Mouse (Mus musculus) heart, embryonic 10.5 days (tissue): ENCODE measurements around the gene Ano1. TPM values are rescaled to one million over a fixed set of nuclear protein-coding genes. Genes with fewer than 3 reads are reported as not detected.

ENCODE experiments used
- DNase-seq: peaks from one replicate; pipeline ENCODE4 v3.0.0-alpha.2; 2017; ENCODE audit warnings: low spot score
- H3K27ac ChIP-seq: fragments of 300-500 bp; sonication (generic); 2 replicates; pipeline ENCODE4 v1.5.1; 2016; ENCODE audit warnings: mild to moderate bottlenecking
- H3K27me3 ChIP-seq: fragments of 300-500 bp; sonication (generic); 2 replicates; pipeline ENCODE4 v1.6.1; 2016; ENCODE audit warnings: mild to moderate bottlenecking; ENCODE audit not compliant: poor library complexity, insufficient read depth, severe bottlenecking
- H3K36me3 ChIP-seq: fragments of 300-500 bp; sonication (generic); 2 replicates; pipeline ENCODE4 v1.6.1; 2016; ENCODE audit warnings: mild to moderate bottlenecking, moderate library complexity
- H3K4me1 ChIP-seq: fragments of 300-500 bp; sonication (generic); 2 replicates; pipeline ENCODE4 v1.6.1; 2016; ENCODE audit warnings: mild to moderate bottlenecking
- H3K4me3 ChIP-seq: fragments of 300-500 bp; sonication (generic); 2 replicates; pipeline ENCODE4 v1.5.1; 2016; ENCODE audit warnings: mild to moderate bottlenecking, moderate library complexity
- H3K9me3 ChIP-seq: fragments of 300-500 bp; sonication (generic); 2 replicates; pipeline ENCODE4 v1.6.1; 2016; ENCODE audit warnings: mild to moderate bottlenecking, moderate library complexity
- WGBS: fragments of 180-500 bp; shearing (Covaris S2); methylation state at CpG from one replicate; pipeline ENCODE4 v1.1.7; 2016; 5-methylcytosine and 5-hydroxymethylcytosine counted together
- polyA plus RNA-seq: library from polyadenylated mRNA; unstranded; fragments of >200 nt; fragmentation: Nextera tagmentation; extraction: Ambion mirVana; gene quantifications from 2 replicates; pipeline ENCODE4 v1.2.1, GENCODE M21; 2016

Gene Ano1
- polyA plus RNA-seq = 18.1 and 18.3 TPM in 2 replicates

DNA sequence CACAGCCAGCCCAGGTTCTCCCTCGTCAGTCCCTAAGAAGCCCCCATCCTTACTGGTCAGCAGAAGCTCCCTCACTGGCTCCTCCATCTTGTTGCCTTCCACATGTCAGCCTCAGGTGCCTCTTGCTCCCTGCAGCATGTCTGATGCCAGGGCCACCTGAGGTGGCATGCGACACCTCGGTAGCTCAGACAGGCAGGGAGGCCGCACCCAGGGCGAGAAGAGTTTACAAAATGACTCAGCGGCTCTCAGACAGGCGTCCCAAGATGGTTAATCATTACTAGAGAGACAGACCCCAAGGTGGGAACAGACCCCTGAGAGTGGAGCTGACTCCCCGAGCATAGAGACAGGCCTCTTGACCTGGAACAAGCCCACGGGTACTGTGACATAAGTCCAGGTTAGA is at the start of gene Ano1:
Gene Ano1, minus strand, starts transcription at position 142 of the 400 bp plus-strand sequence.
- no peak for DNase-seq

DNA sequence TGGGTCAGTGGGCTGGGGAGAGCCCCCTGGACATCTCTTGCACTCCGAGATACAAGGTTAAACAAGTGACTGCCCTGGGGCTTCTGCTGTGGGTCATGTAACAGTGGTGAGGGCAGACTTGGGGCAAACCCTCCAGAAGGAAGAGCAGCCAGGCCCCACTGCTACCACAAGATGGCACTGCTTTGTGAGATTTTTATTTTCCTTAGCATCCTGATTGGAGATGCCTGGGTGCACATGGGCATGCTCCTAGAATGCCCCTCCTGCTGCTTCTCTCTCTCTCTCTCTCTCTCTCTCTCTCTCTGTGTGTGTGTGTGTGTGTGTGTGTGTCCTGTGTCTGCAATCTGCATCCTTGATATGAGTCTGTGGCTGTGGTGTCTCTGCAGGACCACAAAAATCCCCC is 46.7 kb upstream of the Ano1 start:
- WGBS = 28% methylated on average over 1 of the region's 1 CpGs
- H3K4me3 ChIP-seq = no peak overlapping the region
- DNase-seq = no peak
- H3K36me3 ChIP-seq = no peaks in the 10 kb centered on the region
- H3K4me1 ChIP-seq = peaks cover 9% of the 10 kb centered on the region
- no peaks in the 10 kb centered on the region for H3K9me3 ChIP-seq
- peaks cover 73% of the 10 kb centered on the region for H3K27me3 ChIP-seq
- H3K27ac ChIP-seq = no peak overlapping the region

More for the DNA sequence above, at the start of gene Ano1:
- Histone ChIP-seq H3K27ac (0 out of 2 replicates have a peak within 1 kb of the TSS, but pooled peaks have one; percentile 30), H3K9me3 (no peaks in the 10 kb centered on the region), H3K27me3 (peaks cover 26% of the 10 kb centered on the region), H3K36me3 (no peaks in the 10 kb centered on the region), H3K4me1 (peaks cover 30% of the 10 kb centered on the region), H3K4me3 (no peak within 1 kb of the TSS)
- 73% methylated on average over 9 of the region's 9 CpGs for WGBS

DNA sequence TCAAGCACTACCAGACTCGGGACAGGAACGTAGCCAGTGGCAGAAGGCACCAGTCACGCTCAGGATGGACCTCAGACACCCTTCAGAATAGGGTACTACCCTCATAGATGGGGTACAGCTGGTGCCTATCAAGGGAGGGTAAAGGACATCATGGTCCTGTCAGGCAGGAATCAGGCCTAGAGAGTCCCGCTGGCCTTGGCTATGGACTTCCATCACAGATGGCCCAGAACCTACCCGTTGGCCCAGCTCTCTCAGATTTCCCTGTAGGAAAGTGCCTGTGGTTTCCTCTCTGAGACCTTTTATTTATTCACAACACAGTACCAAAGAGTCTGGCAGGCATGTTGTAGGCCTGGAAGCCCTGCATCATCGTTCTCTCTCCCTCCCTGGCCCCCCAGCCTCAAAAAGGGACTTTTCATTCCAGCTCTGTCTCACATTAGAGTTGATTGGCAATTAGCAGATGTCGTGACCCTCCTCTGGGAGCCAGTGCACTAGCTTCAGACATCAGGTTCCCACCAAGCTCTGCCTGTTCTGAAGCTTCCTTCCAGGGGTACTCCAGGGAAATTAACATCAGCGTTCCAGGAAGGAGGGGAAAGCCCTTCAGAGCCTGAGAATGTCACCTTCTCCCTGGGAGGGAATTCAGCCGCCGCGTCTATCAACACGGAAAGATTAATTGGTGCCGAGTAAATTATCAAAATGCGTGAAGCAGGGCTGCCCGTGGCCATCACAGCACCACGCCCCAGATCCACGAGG is 45.4 kb upstream of the Ano1 start:
- Histone ChIP-seq H3K4me1 (peaks cover 9% of the 10 kb centered on the region), H3K27me3 (peaks cover 60% of the 10 kb centered on the region), H3K27ac (peak overlapping the region; percentile 37; the same call in 1 of the 2 replicates), H3K4me3 (no peak overlapping the region), H3K9me3 (no peaks in the 10 kb centered on the region), H3K36me3 (no peaks in the 10 kb centered on the region)
- 70% methylated on average over 17 of the region's 17 CpGs for WGBS
- no peak for DNase-seq

DNA sequence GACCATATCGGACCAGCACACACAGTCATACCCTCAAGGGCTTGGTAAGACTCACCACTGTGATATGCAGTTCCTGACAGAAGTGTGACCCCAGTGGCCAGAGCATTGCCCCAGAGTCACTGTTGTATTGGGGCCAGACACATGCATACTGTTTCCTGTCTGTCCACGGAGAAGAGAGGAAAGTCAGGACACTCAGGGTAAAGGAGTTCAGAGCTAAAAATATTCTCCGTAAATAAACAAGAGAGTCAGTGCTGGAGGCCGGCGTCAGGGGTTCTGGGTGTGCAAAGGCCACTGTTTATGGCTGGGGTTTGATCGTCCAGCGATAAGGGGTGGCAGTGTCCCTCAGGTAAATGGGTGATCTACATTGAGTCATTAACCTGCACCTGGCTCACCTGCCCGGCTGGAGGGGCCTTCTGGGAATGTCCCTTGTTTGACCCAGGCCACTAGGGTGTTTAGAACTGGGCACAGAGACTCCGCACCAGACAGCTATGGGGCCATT is 44.3 kb upstream of the Ano1 start:
- Histone ChIP-seq H3K27ac (no peak overlapping the region), H3K9me3 (no peaks in the 10 kb centered on the region), H3K36me3 (no peaks in the 10 kb centered on the region), H3K4me3 (no peak overlapping the region), H3K4me1 (peaks cover 9% of the 10 kb centered on the region), H3K27me3 (peaks cover 50% of the 10 kb centered on the region)
- WGBS = 63% methylated on average over 9 of the region's 9 CpGs
- no peak for DNase-seq

DNA sequence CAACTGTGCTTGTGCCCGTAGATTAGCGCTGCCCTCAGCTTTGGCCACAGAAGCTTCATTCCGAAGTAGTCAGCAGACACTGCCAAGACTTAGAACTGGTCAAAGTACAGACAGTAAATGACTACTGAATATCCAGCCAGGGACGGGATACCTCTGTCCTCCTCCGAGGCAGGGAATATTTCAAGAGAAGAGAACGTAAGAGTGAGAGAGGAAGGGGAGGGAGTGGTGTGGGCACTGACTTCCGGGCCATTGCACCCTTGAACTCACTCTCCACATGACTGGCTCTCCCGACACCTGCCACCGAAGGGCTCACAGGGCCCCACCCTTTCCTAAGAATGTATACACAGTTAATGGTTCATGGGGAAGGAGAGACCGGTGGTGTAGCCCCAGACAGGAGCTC is 41.5 kb upstream of the Ano1 start:
- WGBS = 84% methylated on average over 10 of the region's 10 CpGs

DNA sequence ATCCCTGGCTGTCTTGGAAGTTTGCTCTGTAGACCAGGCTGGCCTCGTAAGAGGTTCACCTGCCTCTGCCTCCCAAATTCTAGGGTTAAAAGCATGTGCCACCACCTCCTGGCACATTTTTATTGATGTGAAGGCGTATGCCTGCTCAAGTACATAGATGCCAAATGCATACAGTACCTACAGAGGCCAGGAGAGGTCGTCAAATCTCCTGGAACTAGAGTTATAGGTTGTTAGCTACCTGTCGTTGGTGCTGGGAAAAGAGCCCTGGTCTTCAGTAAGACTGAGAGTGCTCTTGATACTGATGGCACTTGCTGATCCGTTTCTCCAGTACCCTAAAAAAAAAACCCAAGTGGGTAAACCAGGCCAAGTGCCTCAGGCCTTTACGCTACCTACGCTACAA is 39.7 kb upstream of the Ano1 start:
- no peak for DNase-seq
- Histone ChIP-seq H3K4me1 (peaks cover 43% of the 10 kb centered on the region), H3K27ac (no peak overlapping the region), H3K27me3 (peaks cover 25% of the 10 kb centered on the region), H3K9me3 (no peaks in the 10 kb centered on the region), H3K4me3 (no peak overlapping the region), H3K36me3 (no peaks in the 10 kb centered on the region)
- WGBS = 81% methylated on average over 7 of the region's 7 CpGs

More for the DNA sequence above, 41.5 kb upstream of the Ano1 start:
- peaks cover 32% of the 10 kb centered on the region for H3K27me3 ChIP-seq
- no peak overlapping the region for H3K27ac ChIP-seq
- no peaks in the 10 kb centered on the region for H3K36me3 ChIP-seq
- no peaks in the 10 kb centered on the region for H3K9me3 ChIP-seq
- H3K4me1 ChIP-seq = peaks cover 27% of the 10 kb centered on the region
- DNase-seq = no peak
- H3K4me3 ChIP-seq = no peak overlapping the region

DNA sequence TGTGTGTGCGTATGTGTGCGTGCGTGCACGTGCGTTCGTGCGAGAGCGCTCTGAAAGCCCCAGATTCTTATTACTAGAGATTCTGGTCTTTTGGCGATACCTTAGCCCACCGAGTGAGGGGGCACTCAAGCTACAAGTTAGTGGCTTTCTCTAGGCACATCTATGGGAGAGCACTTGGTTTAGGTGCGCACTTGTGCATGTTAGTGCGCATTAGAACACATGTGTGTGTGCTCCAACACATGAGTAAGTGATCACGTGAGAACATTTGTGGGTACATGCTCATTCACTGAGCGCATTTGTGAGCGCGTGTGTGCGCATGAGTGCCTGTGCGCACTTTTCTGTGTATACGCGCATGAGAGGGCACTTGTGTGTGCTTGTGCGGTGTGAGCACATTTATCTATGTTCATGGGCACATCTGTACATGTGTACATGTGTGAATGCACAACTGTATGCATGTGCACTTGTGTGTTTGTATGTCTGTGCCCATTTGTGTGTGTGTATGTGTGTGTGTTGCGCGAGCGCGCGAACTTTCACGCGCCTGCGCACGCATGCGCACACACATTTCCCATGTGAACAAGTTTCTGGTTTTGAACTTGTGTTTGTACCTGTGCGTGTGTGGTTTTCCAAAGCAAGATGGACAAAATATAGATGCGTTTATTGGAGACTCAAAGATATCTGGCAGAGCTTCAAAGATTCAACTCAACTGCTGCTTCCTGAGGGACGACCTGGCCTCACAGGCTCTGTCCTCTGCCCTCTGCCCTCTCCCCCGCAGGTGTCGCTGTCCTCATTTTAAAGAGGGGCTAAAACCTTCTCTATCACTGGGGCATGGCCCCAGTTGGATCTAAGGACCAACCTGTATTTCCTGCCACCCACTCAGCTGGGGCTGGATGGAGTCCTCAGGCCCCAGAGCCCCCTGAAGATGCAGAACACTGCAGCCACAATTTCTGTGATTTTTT is 38.1 kb upstream of the Ano1 start:
- WGBS = 51% methylated on average over 36 of the region's 36 CpGs
- DNase-seq = no peak
- Histone ChIP-seq H3K9me3 (no peaks in the 10 kb centered on the region), H3K4me3 (peak overlapping the region; percentile 49), H3K4me1 (peaks cover 48% of the 10 kb centered on the region), H3K27me3 (peaks cover 32% of the 10 kb centered on the region), H3K27ac (peak overlapping the region; percentile 67), H3K36me3 (no peaks in the 10 kb centered on the region)

DNA sequence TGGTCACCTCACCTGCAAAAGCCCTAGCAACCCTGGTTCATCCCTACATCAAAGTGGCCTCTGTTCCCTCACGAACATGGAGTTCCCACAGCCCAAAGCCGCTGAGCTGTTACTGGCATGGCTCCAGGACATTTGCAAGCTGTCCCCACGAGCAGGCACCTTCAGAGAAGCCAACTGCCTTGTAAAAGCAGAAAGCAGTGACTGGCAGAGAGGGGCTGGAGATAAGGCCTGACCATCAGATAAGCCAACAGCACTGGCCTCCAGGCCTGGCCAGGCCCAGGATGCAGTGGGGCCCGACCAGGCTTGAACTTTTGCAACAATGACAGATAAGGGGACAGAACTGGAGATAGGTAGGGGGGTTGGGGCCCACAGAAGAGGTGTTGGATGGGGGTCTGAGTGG is 36.9 kb upstream of the Ano1 start:
- Histone ChIP-seq H3K9me3 (no peaks in the 10 kb centered on the region), H3K27ac (peak overlapping the region; percentile 67; the same call in 1 of the 2 replicates), H3K4me1 (peaks cover 53% of the 10 kb centered on the region), H3K27me3 (peaks cover 35% of the 10 kb centered on the region), H3K36me3 (no peaks in the 10 kb centered on the region), H3K4me3 (no peak overlapping the region)
- peak; percentile 92 for DNase-seq
- 23% methylated on average over 4 of the region's 4 CpGs for whole genome bisulfite sequencing

DNA sequence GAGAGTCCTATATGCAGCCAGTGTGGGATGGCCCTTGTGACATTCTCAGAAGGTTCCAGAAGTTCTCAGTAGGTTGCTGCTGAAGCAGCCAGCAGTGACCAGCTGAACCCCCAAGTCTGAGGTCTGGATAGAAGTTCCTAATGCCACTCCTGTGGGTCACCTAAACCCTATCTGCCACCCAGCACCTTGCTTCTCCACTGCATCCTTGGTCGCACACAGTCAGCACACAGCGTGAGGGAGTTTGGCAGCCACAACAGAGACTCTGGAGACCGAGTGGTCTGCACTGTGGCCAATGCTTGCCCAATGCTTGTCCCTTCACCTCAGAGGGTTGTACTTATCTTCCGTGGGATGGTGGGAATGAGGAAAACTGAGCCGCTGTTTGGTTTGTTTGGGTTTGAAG is 35.7 kb upstream of the Ano1 start:
- peaks cover 46% of the 10 kb centered on the region for H3K27me3 ChIP-seq
- no peak for DNase-seq
- peaks cover 53% of the 10 kb centered on the region for H3K4me1 ChIP-seq
- H3K9me3 ChIP-seq = no peaks in the 10 kb centered on the region
- WGBS = 77% methylated on average over 5 of the region's 5 CpGs
- no peak overlapping the region for H3K4me3 ChIP-seq
- no peaks in the 10 kb centered on the region for H3K36me3 ChIP-seq
- H3K27ac ChIP-seq = peak overlapping the region; percentile 67

DNA sequence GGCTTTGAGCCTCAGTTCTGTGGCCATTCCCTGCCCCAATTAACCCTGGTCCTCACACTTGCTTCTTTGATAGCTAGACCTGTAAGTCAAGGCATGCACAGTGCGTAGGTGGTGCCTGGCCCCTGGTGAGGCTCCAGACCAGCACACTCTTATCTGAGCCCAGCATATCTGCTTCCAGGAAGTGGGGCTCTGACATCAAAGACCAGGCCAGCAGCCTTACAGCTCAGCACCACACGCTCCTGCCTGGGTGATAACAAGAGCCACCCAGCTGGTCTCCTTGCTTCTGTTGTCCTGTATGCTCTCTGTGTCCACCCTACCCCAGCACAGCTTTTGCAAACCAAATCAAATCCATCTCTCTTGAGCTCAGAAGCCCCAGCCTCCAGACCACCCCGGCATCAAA is 34.8 kb upstream of the Ano1 start:
- no peaks in the 10 kb centered on the region for H3K9me3 ChIP-seq
- H3K27ac ChIP-seq = peak overlapping the region; percentile 67; the same call in 1 of the 2 replicates
- peaks cover 53% of the 10 kb centered on the region for H3K4me1 ChIP-seq
- peak; percentile 97 for DNase-seq
- H3K4me3 ChIP-seq = no peak overlapping the region
- 15% methylated on average over 3 of the region's 3 CpGs for WGBS
- no peaks in the 10 kb centered on the region for H3K36me3 ChIP-seq
- peaks cover 55% of the 10 kb centered on the region for H3K27me3 ChIP-seq

DNA sequence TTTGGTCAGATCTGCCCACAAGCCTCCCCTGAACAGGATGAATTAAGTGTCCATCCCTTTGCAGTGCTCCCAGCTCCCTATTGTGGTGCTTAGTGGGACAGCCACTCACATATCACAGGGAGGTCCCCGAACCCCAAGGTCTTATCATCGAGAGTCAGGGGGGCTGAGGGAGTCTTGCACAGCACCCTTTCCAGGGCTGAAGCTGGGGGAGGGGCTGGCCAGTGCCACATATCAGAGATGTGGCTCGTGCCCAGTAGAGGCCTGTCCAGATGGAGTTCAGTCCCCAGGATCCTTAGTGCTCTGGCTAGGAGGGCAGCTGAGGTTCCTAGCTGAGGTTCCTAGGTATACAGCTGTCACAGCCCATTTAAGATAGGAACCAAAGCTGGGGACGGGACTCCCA is 32.4 kb upstream of the Ano1 start:
- H3K36me3 ChIP-seq = no peaks in the 10 kb centered on the region
- H3K27ac ChIP-seq = peak overlapping the region; percentile 67
- no peak for DNase-seq
- 59% methylated on average over 4 of the region's 4 CpGs for whole genome bisulfite sequencing
- peaks cover 71% of the 10 kb centered on the region for H3K27me3 ChIP-seq
- no peak overlapping the region for H3K4me3 ChIP-seq
- no peaks in the 10 kb centered on the region for H3K9me3 ChIP-seq
- H3K4me1 ChIP-seq = peaks cover 52% of the 10 kb centered on the region

DNA sequence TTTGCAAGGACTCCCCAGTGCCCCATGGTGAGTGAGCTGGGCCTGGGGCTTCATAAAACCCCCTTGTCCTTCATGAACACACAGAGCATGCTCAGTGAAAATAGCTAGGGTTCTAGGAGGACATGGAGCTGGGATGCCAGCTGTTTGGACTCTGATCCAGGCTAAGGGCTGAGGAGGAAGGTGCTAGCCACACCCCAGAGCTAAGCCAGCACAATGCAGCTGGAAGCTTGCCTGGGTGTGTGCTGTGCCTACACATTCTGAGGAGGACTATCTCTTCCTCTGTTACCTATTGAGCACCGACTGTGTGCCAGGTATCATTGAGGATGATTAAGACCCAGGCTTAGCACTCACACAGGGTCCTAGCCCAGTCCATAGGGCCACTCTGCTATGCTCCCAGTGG is 30.6 kb upstream of the Ano1 start:
- Histone ChIP-seq H3K27me3 (peaks cover 77% of the 10 kb centered on the region), H3K36me3 (no peaks in the 10 kb centered on the region), H3K4me1 (peaks cover 34% of the 10 kb centered on the region), H3K4me3 (no peak overlapping the region), H3K9me3 (no peaks in the 10 kb centered on the region), H3K27ac (peak overlapping the region; percentile 65)
- WGBS = 82% methylated on average over 1 of the region's 1 CpGs
- DNase-seq = no peak

DNA sequence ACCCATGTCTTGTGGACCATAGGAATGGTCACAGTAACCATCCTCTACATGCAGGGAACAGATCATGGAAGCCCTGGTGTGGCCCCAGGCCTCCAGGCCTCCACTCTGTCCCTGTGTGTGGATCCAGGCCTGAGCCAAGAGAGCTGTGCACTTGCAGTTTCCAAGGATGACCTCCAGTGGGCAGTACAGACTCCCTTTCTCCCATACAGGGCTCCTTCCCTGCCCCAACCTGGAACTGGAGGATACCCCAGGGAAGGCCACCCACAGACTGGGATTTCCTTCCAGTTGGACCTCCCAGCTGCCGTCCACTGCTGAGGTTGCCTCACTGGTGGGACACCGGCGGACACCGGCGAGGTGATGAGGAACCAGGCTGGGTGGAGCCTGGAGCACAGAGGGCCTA is 29.6 kb upstream of the Ano1 start:
- H3K4me1 ChIP-seq = peaks cover 23% of the 10 kb centered on the region
- no peak overlapping the region for H3K4me3 ChIP-seq
- H3K36me3 ChIP-seq = no peaks in the 10 kb centered on the region
- peaks cover 82% of the 10 kb centered on the region for H3K27me3 ChIP-seq
- DNase-seq = no peak
- H3K27ac ChIP-seq = peak overlapping the region; percentile 65; the same call in 1 of the 2 replicates
- H3K9me3 ChIP-seq = no peaks in the 10 kb centered on the region
- WGBS = 56% methylated on average over 5 of the region's 5 CpGs
